ENCODE assay signal across 16 mouse cellular contexts in the genomic region with DNA sequence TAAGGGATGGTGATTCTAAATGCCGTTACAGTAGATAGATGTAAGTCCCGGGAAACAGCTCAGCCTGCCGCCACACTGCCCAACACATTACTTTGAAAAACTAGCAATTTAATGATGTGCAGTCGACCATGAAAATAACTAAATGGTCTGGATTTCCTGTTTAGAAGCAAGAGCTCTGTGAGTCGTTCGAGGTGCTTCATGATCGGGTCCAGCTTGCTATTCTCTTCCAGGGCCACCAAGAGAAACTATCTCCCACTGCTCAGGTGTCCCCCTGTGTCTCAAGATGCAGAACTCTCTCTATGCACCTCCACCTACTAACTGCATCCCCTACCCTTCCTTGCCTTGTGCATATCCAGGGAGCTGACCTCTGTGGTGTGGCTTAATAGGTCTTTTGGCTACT.
"Had no signal": no experiment of that assay in that cellular context is flagged by ENCODE, and none has a peak within 500 bp of the region (broad histone marks: within the 10 kb centered on the region; RNA-seq: fewer than 3 reads in every experiment).

No protein-coding gene starts in this region.

- ATAC-seq: liver, postnatal 0 days; lung, postnatal 0 days; midbrain, embryonic 13.5 days; midbrain, embryonic 15.5 days had no signal

- H3K4me2 ChIP-seq: liver, embryonic 13.5 days; liver, embryonic 15.5 days; midbrain, embryonic 11.5 days; midbrain, embryonic 13.5 days; midbrain, embryonic 15.5 days; neural tube, embryonic 12.5 days; stomach, embryonic 15.5 days had no signal

- H3K36me3 ChIP-seq: liver, embryonic 13.5 days; liver, embryonic 15.5 days; midbrain, embryonic 13.5 days; midbrain, embryonic 15.5 days; neural tube, embryonic 12.5 days; stomach, embryonic 15.5 days had no signal

- H3K4me1 ChIP-seq: liver, embryonic 13.5 days; liver, embryonic 15.5 days; megakaryocyte, embryonic 14.5 days; midbrain, embryonic 13.5 days; midbrain, embryonic 15.5 days; neural tube, embryonic 12.5 days; stomach, embryonic 15.5 days had no signal

- H3K9me3 ChIP-seq: liver, embryonic 13.5 days; liver, embryonic 15.5 days; midbrain, embryonic 13.5 days; midbrain, embryonic 15.5 days; neural tube, embryonic 12.5 days; stomach, embryonic 15.5 days had no signal

- H3K9ac ChIP-seq: liver, embryonic 13.5 days; liver, embryonic 15.5 days; liver, postnatal 0 days; midbrain, embryonic 13.5 days; midbrain, embryonic 15.5 days; neural tube, embryonic 12.5 days; stomach, embryonic 15.5 days had no signal

- H3K4me3 ChIP-seq: liver, embryonic 13.5 days; liver, embryonic 15.5 days; megakaryocyte, embryonic 14.5 days; midbrain, embryonic 13.5 days; midbrain, embryonic 15.5 days; neural tube, embryonic 12.5 days; stomach, embryonic 15.5 days had no signal

- H3K27me3 ChIP-seq: liver, embryonic 13.5 days; liver, embryonic 15.5 days; megakaryocyte, embryonic 14.5 days; midbrain, embryonic 13.5 days; midbrain, embryonic 15.5 days; neural tube, embryonic 12.5 days; stomach, embryonic 15.5 days had no signal

- H3K27ac ChIP-seq: liver, embryonic 13.5 days; liver, embryonic 15.5 days; macrophage; midbrain, embryonic 13.5 days; midbrain, embryonic 15.5 days; neural tube, embryonic 12.5 days; stomach, embryonic 15.5 days; stomach, postnatal 0 days had no signal

- DNase-seq: liver, embryonic 13.5 days; liver, postnatal 0 days; right cerebral cortex, postnatal 14 days; thymus, adult 2 months; thymus, postnatal 25 days; thymus, postnatal 4 days had no signal
